25 mouse cellular contexts compared by ENCODE assay signal in the genomic region with DNA sequence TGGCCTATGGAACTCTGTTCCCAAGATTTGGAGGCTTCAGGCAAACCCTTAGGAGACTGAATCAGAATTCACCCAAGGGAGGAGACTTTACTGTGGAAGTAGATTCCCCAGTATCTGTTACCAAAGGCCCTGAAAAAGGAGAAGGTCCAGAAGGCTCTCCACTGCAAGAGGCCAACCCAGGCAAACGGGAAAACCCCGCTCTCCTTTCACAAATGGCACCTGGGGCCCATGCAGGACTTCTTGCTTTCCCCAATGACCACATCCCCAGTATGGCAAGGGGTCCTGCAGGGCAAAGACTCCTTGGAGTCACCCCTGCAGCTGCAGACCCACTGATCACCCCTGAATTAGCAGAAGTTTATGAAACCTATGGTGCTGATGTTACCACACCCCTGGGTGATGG. TPM values are rescaled to one million over a fixed set of nuclear protein-coding genes. Genes with fewer than 3 reads are reported as not detected.
DNase-seq lines count a peak whose midpoint lies in the region; ATAC-seq and TF ChIP-seq lines count a peak whose summit lies in the region.
"Had no signal": no experiment of that assay in that cellular context is flagged by ENCODE, and none has a peak within 500 bp of the region (broad histone marks: within the 10 kb centered on the region; RNA-seq: fewer than 3 reads in every experiment).

No protein-coding gene starts in this region.

- H3K36me3 ChIP-seq in hindbrain, embryonic 14.5 days (replicated peaks; ENCODE audit: control insufficient read depth, insufficient read depth): no peaks in the 10 kb centered on the region
- no peaks in the 10 kb centered on the region for H3K36me3 ChIP-seq in hindbrain, embryonic 11.5 days (ENCODE audit: control insufficient read depth, insufficient read depth, low read length)
- H3K36me3 ChIP-seq in CH12.LX (replicated peaks in 1 of 2; ENCODE audit: control insufficient read depth in 1 of 2, insufficient read depth in 1 of 2, low read length in 1 of 2): no peaks in the 10 kb centered on the region
- H3K36me3 ChIP-seq: G1E had no signal

- H3K79me2 ChIP-seq in CH12.LX (replicated peaks; ENCODE audit: control insufficient read depth, extremely low read depth, insufficient read depth, poor library complexity, severe bottlenecking): no peaks in the 10 kb centered on the region

- in situ Hi-C loops in CH12.LX (cut with MboI; ENCODE audit: low pct_ligation_motif_present, low pct_unique_long_range_greater_than_20kb, low sequenced_read_pairs): no loop called here

- no peaks in the 10 kb centered on the region for H3K27me3 ChIP-seq in hindbrain, embryonic 14.5 days (ENCODE audit: control insufficient read depth, insufficient read depth, low read length)
- no peaks in the 10 kb centered on the region for H3K27me3 ChIP-seq in hindbrain, embryonic 11.5 days (ENCODE audit: control insufficient read depth, insufficient read depth, low read length)
- H3K27me3 ChIP-seq in CH12.LX (replicated peaks): no peaks in the 10 kb centered on the region
- H3K27me3 ChIP-seq in cerebellum, adult 2 months (ENCODE audit: control insufficient read depth, insufficient read depth, low read length): no peaks in the 10 kb centered on the region

- no peak overlapping the region for H3K9ac ChIP-seq in hindbrain, embryonic 14.5 days
- H3K9ac ChIP-seq in hindbrain, embryonic 11.5 days (ENCODE audit: low read depth, low read length): no peak overlapping the region
- H3K9ac ChIP-seq in CH12.LX (ENCODE audit: insufficient read depth, low read depth): peak overlapping the region; percentile 66

- TF ChIP-seq RAD21 in CH12.LX (IDR thresholded peaks at IDR 0.05; ENCODE audit: low read depth, low read length): no peak

- TF ChIP-seq EP300 in CH12.LX (IDR thresholded peaks at IDR 0.05; ENCODE audit: low read length): peak; percentile 76

- ATAC-seq in hindbrain, embryonic 14.5 days (ENCODE audit: low FRiP score): no peak
- no peak for ATAC-seq in hindbrain, embryonic 11.5 days (ENCODE audit: low FRiP score)
- ATAC-seq: activated CD4-positive, CD25-positive, alpha-beta regulatory T cell, adult 4 months; CD4-positive, CD25-positive, alpha-beta regulatory T cell, adult 4 months; Patski had no signal

- peak; percentile 14 for DNase-seq in hindbrain, embryonic 14.5 days (ENCODE audit: low spot score)
- DNase-seq in hindbrain, embryonic 11.5 days (ENCODE audit: low spot score): no peak
- DNase-seq in CH12.LX (ENCODE audit: extremely low read depth): no peak
- DNase-seq in cerebellum, adult 2 months: no peak
- DNase-seq: adrenal gland, adult 2 months; adrenal gland, adult 8-10 months; adrenal gland, postnatal 10 days; adrenal gland, postnatal 14 days; adrenal gland, postnatal 25 days; adrenal gland, postnatal 36 days; B cell, adult 2 months; cerebellum, adult 11 months; cerebellum, adult 11-12 months; cerebellum, adult 18-20 months; cerebellum, adult 8-10 months had no signal

- H3K4me2 ChIP-seq in hindbrain, embryonic 14.5 days (replicated peaks): no peak overlapping the region
- no peak overlapping the region for H3K4me2 ChIP-seq in hindbrain, embryonic 11.5 days (replicated peaks; ENCODE audit: low read depth, low read length)
- H3K4me2 ChIP-seq in CH12.LX (ENCODE audit: insufficient read depth, low read depth, poor library complexity, severe bottlenecking): peak overlapping the region; percentile 42

- dilution Hi-C loops in CH12.LX (cut with MboI; ENCODE audit: extremely low pct_ligation_motif_present, extremely low pct_unique_long_range_greater_than_20kb, low sequenced_read_pairs): no loop called here

- H3K4me3 ChIP-seq in hindbrain, embryonic 14.5 days (replicated peaks; ENCODE audit: low read length): no peak overlapping the region
- no peak overlapping the region for H3K4me3 ChIP-seq in hindbrain, embryonic 11.5 days (ENCODE audit: low read depth, low read length)
- peak overlapping the region in 1 of 3 experiments; percentile 7 for H3K4me3 ChIP-seq in CH12.LX (replicated peaks in 1 of 3; ENCODE audit: low read depth in 2 of 3, low read length in 2 of 3, poor library complexity in 1 of 3)
- H3K4me3 ChIP-seq in cerebellum, adult 2 months (replicated peaks; ENCODE audit: insufficient read depth, low read depth, low read length): no peak overlapping the region

- H3K27ac ChIP-seq in hindbrain, embryonic 14.5 days: no peak overlapping the region
- no peak overlapping the region for H3K27ac ChIP-seq in hindbrain, embryonic 11.5 days (ENCODE audit: low read depth, low read length)
- peak overlapping the region; percentile 49; the same call in 1 of the 2 replicates for H3K27ac ChIP-seq in CH12.LX (ENCODE audit: insufficient read depth, low read depth)
- H3K27ac ChIP-seq in cerebellum, adult 2 months (ENCODE audit: insufficient read depth, low read length): no peak overlapping the region

- no peak for TF ChIP-seq CTCF in CH12.LX (conservative IDR thresholded peaks at IDR 0.05 in 1 of 2, IDR thresholded peaks at IDR 0.05 in 1 of 2; ENCODE audit: low read depth in 2 of 2, low read length in 2 of 2)
- TF ChIP-seq CTCF in cerebellum, adult 2 months (IDR thresholded peaks at IDR 0.05; ENCODE audit: borderline replicate concordance, insufficient read depth, low read depth, low read length): no peak

- no peaks in the 10 kb centered on the region for H3K4me1 ChIP-seq in hindbrain, embryonic 14.5 days (replicated peaks; ENCODE audit: control insufficient read depth, insufficient read depth, low read length)
- no peaks in the 10 kb centered on the region for H3K4me1 ChIP-seq in hindbrain, embryonic 11.5 days (replicated peaks; ENCODE audit: control insufficient read depth, insufficient read depth, low read length)
- H3K4me1 ChIP-seq in CH12.LX (ENCODE audit: control insufficient read depth in 1 of 2, insufficient read depth in 2 of 2): peaks cover 11 to 34% of the 10 kb centered on the region in 2 experiments
- no peaks in the 10 kb centered on the region for H3K4me1 ChIP-seq in cerebellum, adult 2 months (ENCODE audit: control insufficient read depth, insufficient read depth, low read length)

- H3K9me3 ChIP-seq in hindbrain, embryonic 14.5 days (ENCODE audit: control insufficient read depth, low read length): no peaks in the 10 kb centered on the region
- no peaks in the 10 kb centered on the region for H3K9me3 ChIP-seq in hindbrain, embryonic 11.5 days (ENCODE audit: control insufficient read depth, low read length)
- no peaks in the 10 kb centered on the region for H3K9me3 ChIP-seq in CH12.LX (replicated peaks; ENCODE audit: low read length)
- H3K9me3 ChIP-seq: G1E had no signal

- no peak for TF ChIP-seq POLR2A in CH12.LX (IDR thresholded peaks at IDR 0.05; ENCODE audit: low read depth, low read length)
- TF ChIP-seq POLR2A in cerebellum, adult 2 months (IDR thresholded peaks at IDR 0.05; ENCODE audit: borderline replicate concordance, insufficient read depth, low read length): no peak

- WGBS in hindbrain, embryonic 14.5 days: 92% methylated on average over 2 of the region's 2 CpGs
- 85% methylated on average over 2 of the region's 2 CpGs for WGBS in hindbrain, embryonic 11.5 days
- WGBS in cerebellum, adult 2 months: 94% methylated on average over 2 of the region's 2 CpGs

TF ChIP-seq in CH12.LX, 34 proteins besides CTCF, POLR2A, EP300 and RAD21:
- TF ChIP-seq UBTF (IDR thresholded peaks at IDR 0.05; ENCODE audit: low read depth, low read length): no peak
- no peak for TF ChIP-seq MAFK (IDR thresholded peaks at IDR 0.05; ENCODE audit: insufficient replicate concordance, low read length)
- no peak for TF ChIP-seq MAZ (IDR thresholded peaks at IDR 0.05; ENCODE audit: low read depth, low read length)
- TF ChIP-seq BHLHE40 (IDR thresholded peaks at IDR 0.05; ENCODE audit: low read depth, low read length): peak; percentile 20; the same call in 1 of the 2 replicates
- no peak for TF ChIP-seq ELF1 (IDR thresholded peaks at IDR 0.05; ENCODE audit: low read depth, low read length)
- no peak for TF ChIP-seq HCFC1 (IDR thresholded peaks at IDR 0.05; ENCODE audit: low read depth, low read length)
- TF ChIP-seq JUND (conservative IDR thresholded peaks at IDR 0.05; ENCODE audit: low read depth, low read length): no peak
- TF ChIP-seq ETS1 (conservative IDR thresholded peaks at IDR 0.05; ENCODE audit: low read depth, low read length): no peak; the same call in 1 of the 2 replicates
- TF ChIP-seq ZNF384 (IDR thresholded peaks at IDR 0.05; ENCODE audit: low read depth, low read length): no peak
- TF ChIP-seq MEF2A (IDR thresholded peaks at IDR 0.05; ENCODE audit: borderline replicate concordance, low read depth, low read length): peak; percentile 44; the same call in 1 of the 2 replicates
- no peak for TF ChIP-seq NRF1 (IDR thresholded peaks at IDR 0.05; ENCODE audit: low read depth, low read length)
- no peak for TF ChIP-seq JUN (IDR thresholded peaks at IDR 0.05; ENCODE audit: insufficient read depth, low read depth, low read length)
- peak; percentile 60; the same call in 1 of the 2 replicates for TF ChIP-seq IRF4 (IDR thresholded peaks at IDR 0.05; ENCODE audit: low read depth, low read length)
- TF ChIP-seq SIN3A (IDR thresholded peaks at IDR 0.05; ENCODE audit: low read length): no peak
- peak; percentile 81 for TF ChIP-seq TCF12 (IDR thresholded peaks at IDR 0.05; ENCODE audit: low read depth, low read length)
- no peak for TF ChIP-seq CHD2 (IDR thresholded peaks at IDR 0.05; ENCODE audit: low read length)
- TF ChIP-seq MYC (IDR thresholded peaks at IDR 0.05; ENCODE audit: low read depth, low read length): no peak
- TF ChIP-seq TBP (conservative IDR thresholded peaks at IDR 0.05; ENCODE audit: low read depth, low read length): no peak

RNA-seq across cellular contexts. Expression of a gene that starts 11.7 kb away (rescaled TPM):
- not detected in 2 replicates for polyA plus RNA-seq in hindbrain, embryonic 14.5 days (2014; fragmentation: Nextera tagmentation; extraction: Ambion mirVana)
- polyA plus RNA-seq in hindbrain, embryonic 11.5 days (2014; fragmentation: Nextera tagmentation; extraction: Ambion mirVana): not detected in 2 replicates
- total RNA-seq in CH12.LX (2012; rRNA removed) (0.08 TPM in 1 of 2 replicates, not detected in the other), CH12.LX (2014; rRNA removed) (0.20 TPM in 1 of 2 replicates, not detected in the other)
- not detected in 2 replicates for polyA plus RNA-seq in CH12.LX (2012; ENCODE audit: insufficient read length, low read depth)
- polyA plus RNA-seq in cerebellum, adult 2 months (2012; rRNA removed): not detected in 2 replicates
- total RNA-seq: adrenal gland, adult 18-20 months; adrenal gland, adult 2 months; adrenal gland, adult 8-10 months; adrenal gland, postnatal 10 days; adrenal gland, postnatal 14 days; adrenal gland, postnatal 25 days; adrenal gland, postnatal 36 days; adrenal gland, postnatal 4 days; ES-E14; G1E; MEL had no signal
- polyA plus RNA-seq: activated CD4-positive, CD25-positive, alpha-beta regulatory T cell, adult 4 months; adrenal gland, adult 2 months; C2C12; G1E; Patski had no signal

RNA-seq across cellular contexts. Expression of a gene that starts 20.3 kb away (rescaled TPM):
- not detected in 2 replicates for polyA plus RNA-seq in hindbrain, embryonic 14.5 days (2014; fragmentation: Nextera tagmentation; extraction: Ambion mirVana)
- polyA plus RNA-seq in hindbrain, embryonic 11.5 days (2014; fragmentation: Nextera tagmentation; extraction: Ambion mirVana): not detected in 2 replicates
- total RNA-seq in CH12.LX (2012; rRNA removed): 0.04 TPM in 2 replicates
- total RNA-seq in CH12.LX (2014; rRNA removed): not detected in 2 replicates
- polyA plus RNA-seq in CH12.LX (2012; ENCODE audit: insufficient read length, low read depth): 0.09 TPM in 1 of 2 replicates, not detected in the other
- not detected in 2 replicates for polyA plus RNA-seq in cerebellum, adult 2 months (2012; rRNA removed)
- total RNA-seq: adrenal gland, adult 18-20 months; adrenal gland, adult 2 months; adrenal gland, adult 8-10 months; adrenal gland, postnatal 10 days; adrenal gland, postnatal 14 days; adrenal gland, postnatal 25 days; adrenal gland, postnatal 36 days; adrenal gland, postnatal 4 days; ES-E14; MEL had no signal
- polyA plus RNA-seq: adrenal gland, adult 2 months; brain, embryonic 14.5 days; C2C12; CD4-positive, CD25-positive, alpha-beta regulatory T cell, adult 4 months; G1E; Patski had no signal
